Mouse (Mus musculus) retina, embryonic 14.5 days (tissue): Measurements from ENCODE around the gene Gm28729.
"Not testable (repeated sequence)": the region's sequence is repeated elsewhere in the genome, so short reads cannot be mapped to it uniquely, and the experiment has no call there.

Experiments
- DNase-seq: peaks from one replicate; pipeline ENCODE4 v3.0.0-alpha.2; 2015; ENCODE audit warnings: low spot score

Gene Gm28729

DNA sequence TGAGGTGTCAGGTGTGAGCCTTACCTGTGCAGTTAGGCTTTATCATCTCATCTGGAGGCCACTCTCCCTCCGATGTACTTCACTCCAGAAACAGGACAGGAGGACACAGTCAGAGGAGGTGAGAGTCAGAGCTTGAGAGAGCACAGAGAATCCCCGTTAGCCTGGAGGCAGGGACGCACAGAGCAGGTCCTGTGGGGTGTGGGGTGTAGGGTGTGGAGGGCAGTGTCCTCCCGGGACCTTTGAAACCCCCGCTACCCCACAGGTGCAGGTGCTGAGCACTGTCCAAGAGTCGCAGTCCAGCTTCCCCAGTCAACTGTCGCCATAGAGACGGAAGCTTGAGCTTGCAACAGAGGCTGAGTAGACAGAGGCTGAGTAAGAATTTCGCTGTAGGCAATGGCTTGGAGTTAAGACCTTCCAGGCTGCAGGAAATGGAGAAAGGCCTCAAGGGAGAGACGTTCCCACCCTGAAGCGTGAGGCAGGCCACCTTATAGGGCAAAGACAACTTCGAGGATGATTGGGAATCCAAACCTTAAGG is at the start of gene Gm28729:
TSS of gene Gm28729 (minus strand) at position 293 of the 535 bp plus-strand sequence.
- peak; percentile 32 for DNase-seq

DNA sequence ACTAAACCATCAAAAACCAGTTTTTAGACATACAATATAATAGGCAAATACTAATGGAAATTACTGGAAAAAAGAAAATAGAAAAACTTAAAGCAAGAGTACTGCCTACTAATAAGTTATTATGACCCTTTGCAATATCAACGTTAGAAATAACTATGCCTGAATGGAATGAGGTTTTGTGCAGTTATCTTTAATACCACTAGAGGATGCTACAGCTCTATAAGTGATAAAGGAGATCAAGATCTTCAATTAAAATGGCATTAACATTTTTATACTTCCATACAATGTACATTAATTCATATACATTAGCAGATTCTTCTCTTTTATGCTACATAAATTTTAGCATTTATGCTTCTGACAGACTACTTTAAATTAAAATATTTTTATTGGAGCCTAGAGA is 48.2 kb upstream of the Gm28729 start:
- peak; percentile 80 for DNase-seq

DNA sequence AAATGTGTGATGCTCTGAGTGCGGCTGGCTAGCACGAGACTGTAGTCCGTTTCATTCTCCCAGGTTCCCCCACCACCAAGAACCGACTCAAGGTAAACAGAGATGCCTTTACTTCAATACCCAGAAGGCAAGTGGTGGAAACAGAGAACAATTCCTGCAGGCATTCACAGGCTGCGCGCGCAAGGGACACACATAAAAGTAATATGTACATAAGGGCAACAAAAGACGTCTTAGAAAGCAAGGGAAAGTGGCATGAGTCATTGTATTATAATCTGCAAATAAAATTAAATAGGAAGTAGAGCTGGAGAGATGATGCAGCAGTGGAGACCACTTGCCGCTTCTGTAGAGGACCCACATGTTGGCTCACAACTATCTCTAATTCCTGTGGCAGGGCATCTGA is 47.7 kb upstream of the Gm28729 start:
- DNase-seq: no peak

DNA sequence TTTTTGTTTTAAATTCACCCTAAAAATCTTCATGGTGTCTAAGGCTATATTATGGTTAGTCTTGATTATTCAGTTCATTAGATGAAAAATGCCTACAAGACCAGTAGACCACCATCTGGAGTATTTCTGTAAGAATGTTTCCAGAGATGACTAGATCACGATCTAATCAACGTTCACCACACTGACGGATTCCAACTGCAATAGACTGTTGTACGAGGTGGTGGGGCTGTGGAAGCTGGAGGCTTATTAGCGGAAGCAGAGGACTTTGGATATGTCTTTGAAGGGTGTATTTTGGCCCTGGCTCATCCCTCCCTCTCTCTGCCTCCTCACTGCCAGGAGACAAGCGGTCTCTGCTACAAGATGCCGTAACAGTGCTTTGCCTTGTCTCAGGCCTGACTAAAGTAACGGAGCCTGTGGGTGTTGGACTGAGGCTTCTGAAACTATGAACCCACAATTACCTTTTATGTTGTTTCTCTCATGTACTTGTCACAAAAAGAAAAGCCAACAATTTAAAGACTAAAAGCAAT is 41.5 kb upstream of the Gm28729 start:
- no peak for DNase-seq

DNA sequence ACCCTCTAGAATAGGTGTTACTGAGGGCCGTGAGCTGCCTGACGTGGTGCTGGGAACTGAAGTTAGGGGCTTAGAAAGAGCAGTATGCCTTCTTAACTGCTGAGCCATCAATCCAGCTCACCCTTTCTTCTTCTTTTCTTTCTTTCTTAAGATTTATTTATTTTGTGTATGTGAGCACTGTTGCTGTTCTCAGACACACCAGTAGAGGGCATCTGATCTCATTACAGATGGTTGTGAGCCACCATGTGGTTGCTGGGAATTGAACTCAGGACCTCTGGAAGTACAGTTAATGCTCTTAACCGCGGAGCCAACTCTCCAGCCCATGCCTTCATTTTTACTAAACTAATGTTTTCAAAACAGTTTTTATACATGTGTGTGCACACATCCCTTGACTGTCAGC is 38.4 kb upstream of the Gm28729 start:
- no peak for DNase-seq

DNA sequence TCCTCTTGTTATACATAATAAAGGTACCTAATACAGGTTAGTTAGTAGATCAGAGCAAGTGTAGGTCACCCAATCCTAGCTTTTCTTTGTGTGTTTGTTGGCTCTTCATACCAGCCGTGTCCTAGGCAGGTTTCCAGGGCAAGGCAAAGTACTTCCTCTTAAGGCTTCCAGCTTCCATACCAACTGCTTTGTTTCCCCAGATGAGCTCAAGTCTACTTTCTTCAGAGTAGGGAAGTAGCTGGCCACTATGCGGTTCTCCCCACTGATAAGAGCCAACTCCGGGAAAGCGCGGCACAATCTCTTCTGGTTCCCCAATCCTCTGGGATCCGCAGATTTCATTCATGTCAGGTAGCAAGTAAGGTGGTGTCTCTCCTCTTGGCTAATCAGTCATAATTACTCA is 34.1 kb upstream of the Gm28729 start:
- no peak for DNase-seq

DNA sequence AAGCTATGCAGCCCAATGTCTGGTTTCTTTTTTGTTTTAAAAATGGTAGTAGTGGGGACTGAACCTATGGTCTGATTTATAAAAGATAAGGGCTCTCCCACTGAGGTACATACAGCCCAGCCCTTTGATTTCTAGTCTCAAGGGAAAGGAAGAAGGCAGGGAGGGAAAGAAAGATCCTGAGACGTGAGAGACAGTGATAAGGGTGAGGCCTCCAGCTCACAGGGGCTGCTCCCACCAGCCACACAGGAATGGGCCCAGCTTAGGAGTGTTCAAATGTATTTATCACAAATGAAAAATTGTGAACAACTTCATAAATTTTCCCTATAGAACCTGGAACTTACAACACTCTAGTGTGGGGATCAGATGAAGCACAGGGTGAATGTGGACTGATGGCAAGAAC is 33.5 kb upstream of the Gm28729 start:
- DNase-seq: no peak

DNA sequence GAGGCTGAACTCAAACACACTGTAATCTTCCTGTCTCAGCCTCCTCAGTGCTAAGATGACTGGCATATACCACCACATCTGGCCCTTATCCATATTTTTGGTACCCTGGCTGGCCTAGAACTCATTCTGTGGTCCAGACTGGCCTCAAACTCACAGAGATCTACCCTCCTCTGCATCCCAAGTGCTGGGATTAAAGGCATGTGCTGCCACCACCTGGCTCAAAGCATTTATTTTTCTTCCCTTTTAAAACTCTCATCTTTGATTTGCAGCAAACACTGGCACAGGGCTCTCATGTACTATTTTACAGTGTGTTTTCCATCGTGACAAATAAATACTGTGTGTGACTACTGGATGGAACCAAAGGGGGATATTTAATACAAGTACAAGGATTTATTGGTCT is 29.0 kb upstream of the Gm28729 start:
- DNase-seq: no peak

DNA sequence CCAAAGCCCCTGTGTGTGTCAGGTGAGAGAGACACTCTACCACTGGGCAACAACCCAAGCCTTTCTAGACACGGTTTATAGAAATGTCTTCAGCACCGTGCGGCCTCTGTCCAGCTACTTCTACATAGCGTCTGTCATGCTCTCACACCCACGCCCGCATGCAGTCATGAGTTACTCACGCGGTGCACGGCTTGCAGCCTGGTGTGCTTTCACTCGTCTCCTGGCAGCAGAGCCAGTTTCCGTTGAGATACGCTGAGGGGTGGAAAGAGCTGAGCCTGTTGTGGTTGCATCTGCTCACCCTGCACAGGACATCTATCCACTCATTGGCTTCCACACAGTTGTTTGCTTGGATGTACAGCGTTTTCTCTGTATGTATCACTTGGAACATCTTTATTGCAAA is 20.3 kb upstream of the Gm28729 start:
- DNase-seq: no peak

DNA sequence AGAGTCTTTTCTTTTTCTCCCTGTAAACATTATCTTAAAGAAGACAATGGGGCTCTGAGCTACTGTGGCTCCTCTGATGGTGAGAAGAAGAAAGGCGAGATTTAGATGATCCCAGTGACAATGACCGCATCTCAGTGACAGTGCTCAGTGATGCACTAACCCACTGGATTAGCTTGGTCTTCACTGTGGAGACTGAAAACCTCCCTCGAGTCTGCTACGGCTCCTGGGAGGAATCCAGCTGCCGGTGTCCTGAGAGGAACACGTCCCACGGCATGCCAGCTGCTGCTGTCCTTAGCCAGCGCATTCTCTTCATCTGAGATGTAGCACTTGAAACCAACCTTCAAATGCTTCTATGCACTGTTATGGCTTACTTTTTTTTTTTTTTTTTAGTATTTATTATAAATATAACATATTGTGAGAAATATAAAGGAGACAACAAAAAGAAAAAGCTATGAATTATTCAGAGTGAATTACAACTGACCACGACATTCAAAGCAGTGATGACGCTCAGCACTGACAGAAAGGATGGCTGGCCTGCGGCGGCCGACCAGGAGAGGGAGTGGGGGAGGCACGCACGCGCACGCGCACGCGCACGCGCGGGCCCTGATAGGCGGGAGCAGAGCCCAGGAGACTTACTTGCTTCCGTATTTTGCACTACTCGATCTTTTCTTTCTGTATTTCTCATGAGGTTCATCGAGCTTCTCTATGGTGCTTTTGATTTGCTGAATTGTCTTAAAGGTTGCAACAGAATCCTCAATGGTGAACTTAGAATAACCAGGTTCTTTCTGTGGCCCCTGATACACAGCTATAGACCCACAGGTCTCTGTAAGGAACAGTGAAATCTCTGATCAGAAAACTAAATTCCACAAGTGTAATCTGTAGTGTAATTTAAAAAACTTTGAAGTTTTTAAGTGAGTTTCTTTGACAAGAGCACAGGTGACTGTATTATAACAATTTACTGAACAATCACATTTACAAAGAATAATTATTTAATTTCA is 18.9 kb upstream of the Gm28729 start:
- DNase-seq: peak; percentile 78

DNA sequence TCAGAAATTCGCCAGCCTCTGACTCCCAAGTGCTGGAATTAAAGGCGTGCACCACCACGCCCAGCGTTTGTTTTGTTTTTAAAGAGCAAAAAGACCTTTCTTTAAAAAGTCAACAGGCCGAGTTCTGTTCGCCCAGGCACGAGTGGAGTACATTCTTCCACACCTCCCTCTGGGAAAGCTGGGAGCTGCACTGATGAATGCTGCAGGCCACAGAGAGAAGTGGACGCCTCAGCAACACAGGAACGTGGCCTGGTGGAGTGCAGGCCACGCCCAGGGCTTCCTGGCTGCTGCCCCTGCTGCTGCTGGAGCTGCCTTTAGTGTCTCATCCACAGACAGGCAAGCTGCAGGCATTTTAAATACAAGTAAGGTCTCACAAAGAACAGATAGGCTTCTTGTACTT is 13.9 kb upstream of the Gm28729 start:
- DNase-seq: no peak

DNA sequence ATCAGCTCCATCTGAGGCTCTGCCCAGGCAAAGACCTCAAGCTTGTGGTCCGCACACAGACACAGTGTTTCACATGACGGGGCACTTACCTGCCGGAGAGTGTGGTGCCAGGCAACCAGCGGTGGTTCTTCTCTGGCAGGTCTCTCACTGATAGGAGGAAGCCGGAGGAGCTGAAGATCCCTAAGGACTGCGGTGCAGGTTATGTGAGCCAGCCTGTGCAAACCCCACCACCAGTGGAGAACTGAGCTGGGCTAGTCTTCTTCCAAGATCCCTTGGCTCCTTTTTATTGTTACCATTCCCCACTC is 12.5 kb upstream of the Gm28729 start:
- no peak for DNase-seq

DNA sequence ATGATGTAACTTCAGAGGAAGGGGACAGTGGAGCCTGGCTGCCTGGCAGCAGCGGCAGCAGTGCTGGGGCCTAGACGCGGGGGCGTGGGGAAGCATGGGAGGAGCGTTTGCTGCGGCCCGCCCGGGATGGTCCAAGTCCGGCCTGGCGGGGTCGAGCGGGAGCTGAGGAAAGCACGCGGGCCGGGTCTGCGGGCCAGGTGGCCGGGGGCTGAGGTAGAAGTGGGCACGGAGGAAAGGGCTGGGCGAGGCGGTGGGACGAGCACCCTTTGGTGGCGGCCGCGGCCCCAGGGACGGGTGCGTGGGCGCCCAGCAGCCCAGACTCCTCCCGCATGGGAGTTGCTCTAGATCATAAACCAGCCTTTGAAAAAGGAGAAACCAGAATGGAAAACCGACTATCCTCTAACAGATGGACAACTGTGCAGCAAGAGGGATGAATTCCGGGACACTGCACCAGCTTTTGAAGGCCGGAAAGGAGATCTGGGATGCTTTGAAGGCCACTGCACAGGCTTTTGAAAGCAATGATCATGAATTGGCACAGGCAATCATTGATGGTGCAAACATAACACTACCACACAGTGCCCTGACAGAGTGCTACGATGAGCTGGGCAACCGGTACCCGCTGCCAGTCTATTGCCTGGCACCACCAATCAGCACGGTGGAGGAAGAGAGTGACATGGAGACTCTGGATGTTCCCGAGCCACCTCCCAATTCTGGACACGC is 12.0 kb upstream of the Gm28729 start:
- DNase-seq: peak; percentile 62

DNA sequence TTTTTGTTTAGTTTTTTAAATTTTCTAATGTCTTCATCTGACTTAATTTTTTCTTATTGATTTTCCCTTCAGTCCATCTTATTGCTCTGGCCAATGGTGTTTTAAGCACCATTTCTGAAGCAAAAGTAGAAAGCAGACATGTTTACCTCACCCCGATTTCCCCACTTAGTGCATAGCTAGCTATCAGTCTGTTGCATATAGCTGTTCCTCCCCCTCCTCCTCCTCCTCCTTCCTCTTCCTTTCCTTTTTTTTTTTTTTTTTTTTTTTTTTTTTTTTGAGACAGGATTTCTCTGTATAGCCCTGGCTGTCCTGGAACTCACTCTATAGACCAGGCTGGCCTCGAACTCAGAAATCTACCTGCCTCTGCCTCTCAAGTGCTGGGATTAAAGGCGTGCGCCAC is 11.0 kb upstream of the Gm28729 start:
- not testable (repeated sequence) for DNase-seq

DNA sequence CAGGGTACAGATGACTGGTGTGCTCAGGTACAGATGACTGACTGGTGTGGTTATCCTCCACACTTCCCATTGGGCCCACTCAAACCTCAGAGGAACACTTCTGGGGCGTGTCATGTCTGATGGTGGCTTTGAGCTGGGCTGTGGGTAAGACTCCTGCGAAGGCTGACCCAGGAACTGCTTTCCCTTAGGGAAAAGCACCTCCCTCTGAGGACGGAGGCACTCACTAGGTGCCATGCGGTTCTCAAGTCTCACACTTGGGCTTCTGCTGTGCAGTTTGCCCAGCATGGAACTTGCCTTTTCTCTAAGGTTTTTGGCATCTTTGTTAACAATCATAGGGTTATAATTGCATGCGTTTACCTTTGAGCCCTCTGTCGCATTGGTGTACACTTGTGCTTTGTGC is 10.4 kb upstream of the Gm28729 start:
- no peak for DNase-seq

DNA sequence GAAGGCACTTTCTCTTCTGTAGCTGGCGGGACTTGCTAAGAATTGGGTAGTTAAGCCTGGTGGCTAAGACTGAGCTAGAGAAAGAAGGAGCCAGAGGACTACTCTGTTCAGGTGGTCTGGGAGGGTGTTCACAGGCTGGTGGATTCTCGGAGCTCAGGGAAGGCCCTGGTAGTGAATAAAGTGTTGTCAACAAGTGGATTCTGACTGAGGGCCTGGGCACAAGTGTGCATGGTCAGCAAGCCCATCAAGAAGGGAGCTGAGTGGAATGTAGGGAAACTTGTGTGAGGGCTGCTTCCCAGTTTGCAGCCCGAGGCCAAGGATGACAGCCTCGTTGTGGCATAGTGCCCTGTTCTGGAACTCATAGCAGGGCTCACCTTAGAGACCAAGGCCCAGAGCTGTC is 9.2 kb upstream of the Gm28729 start:
- no peak for DNase-seq

DNA sequence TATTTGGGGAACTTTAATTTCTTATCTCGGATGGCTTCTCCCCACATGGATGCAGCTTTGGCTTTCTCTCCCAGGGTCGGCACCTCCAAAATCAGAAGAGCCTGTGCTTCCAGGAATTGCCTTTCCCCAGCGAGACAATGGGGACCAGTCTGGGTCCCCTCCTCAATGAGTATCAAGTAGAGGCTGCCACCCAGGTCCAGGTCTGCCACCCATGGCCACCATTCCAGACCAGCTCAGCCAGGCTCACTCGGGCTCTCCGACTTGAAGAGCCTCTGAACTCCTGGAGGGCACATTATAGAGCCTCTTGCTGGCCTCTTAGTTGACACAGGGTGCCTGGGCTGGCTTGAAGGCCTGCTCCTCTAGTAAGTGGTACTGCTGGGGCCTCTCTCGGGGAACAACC is 8.4 kb upstream of the Gm28729 start:
- DNase-seq: no peak

DNA sequence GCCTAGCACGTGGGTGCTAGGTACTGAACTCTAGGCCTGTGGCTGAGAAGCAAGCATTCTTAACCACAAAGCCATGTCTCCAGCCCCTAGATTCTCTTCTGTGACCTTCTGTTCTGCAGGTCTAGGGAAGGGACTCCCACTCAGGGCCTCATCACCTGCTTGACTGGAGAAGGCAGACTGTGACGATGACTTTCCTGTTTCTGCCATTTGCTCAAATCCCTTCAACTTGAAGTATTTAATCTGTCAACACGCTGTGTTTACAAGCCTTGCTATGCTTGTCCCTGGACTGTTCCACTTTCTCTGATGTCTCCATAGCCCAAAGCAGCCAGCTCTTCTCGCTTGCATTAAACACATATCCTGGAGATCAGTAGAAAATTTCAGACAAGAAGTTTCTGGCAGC is 7.5 kb upstream of the Gm28729 start:
- no peak for DNase-seq

DNA sequence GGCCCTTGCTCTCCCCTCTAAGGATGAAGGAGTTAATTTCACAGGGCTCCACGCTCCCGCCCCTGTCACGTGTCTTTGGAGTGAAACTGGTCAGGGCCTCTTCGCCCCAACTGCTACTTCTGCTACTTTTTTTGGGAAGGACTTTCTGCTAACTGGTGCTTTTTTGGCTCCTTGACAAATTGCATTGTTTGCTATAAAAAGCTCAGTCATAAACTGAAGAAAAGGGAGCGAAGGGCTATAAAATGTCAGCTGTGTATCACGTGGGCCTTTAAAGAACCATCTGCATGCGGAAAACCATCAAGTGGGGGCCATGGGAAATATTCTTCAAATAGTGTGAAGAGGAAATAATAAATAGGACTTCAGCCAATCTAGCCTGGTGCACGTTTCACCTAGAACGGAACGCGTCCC is 5.6 kb upstream of the Gm28729 start:
- DNase-seq: no peak

DNA sequence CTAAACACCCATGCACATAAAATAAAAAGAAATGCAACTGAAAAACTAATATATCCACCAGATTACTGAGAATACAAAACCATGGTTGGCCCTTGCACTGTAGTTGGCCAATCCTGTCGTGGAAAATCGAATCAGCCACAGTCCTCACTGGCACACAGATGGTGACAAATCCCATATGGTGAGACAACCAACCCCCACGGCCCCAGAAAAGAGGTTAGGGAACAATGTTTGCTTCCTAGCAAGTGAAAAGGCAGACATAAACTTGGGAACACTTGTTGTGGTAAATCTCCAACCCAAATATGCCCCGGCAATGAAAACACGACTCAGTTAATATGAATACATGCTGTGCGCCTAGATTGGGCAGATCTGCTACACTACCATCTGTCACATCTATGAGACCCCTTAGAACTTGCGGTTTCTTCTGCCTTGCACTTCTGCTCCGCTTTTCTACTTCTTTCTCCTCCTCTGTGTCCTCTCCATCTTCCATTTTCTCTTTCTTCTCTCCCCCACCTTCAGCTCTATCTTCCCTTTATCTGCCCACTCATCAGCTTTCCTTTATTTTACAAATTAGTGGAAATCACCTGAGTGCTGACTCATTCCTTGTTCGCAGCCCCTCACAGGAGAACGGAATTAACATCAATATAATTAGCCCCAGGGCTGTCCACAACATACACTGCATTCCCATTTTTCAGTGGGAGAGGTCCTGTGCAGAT is 5.1 kb upstream of the Gm28729 start:
- no peak for DNase-seq

DNA sequence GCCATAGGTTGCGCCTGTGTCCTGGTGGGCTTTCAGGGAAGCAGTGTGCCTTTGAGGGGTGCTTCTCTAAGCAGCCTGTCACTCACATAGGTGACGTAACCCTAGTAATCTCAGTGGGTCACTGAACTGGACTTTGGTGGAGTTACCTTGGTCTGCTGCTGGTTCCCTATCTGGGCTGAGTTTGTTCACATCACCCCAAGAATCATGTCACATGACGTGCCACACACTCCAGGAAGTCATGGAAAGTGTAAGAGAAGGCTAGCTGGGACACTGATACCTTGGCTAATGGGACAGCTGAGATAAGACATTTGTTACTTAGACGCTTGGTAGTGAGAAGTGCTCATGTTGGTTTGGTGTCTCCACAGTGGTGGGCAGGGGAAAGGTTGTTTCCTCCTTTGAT is 947 bp upstream of the Gm28729 start:
- DNase-seq: no peak

DNA sequence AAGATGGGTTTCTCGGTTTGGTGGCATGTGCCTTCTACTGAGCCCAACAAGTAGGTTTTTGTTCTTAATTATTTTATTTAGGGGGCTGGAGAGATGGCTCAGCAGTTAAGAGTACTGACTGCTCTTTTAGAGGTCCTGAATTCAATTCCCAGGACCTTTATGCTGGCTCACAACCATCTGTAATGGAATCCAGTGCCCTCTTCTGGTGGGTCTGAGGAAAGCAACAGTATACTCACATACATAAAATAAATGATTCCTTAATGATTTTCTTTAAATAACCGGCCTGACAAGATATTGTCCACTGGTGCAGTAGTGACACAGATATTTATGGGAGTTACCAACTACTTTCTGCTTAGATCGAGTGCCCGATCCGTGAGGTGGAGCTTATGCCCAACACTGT is 1.9 kb downstream of the Gm28729 start:
- DNase-seq: no peak
